Comparison of ENCODE assay signal across 10 mouse cellular contexts in genomic region chr19:24163974-24164373, GRCm38 (mm10).
DNase-seq lines count a peak whose midpoint lies in the region; ATAC-seq lines count a peak whose summit lies in the region.
"Had no signal": no experiment of that assay in that cellular context is flagged by ENCODE, and none has a peak within 500 bp of the region (broad histone marks: within the 10 kb centered on the region; RNA-seq: fewer than 3 reads in every experiment).

No protein-coding gene starts in this region.

- H3K27ac ChIP-seq in heart, embryonic 16.5 days (ENCODE audit: low read length) = peak overlapping the region; percentile 61
- H3K27ac ChIP-seq in embryonic facial prominence, embryonic 11.5 days (replicated peaks; ENCODE audit: low read depth, low read length) = peak overlapping the region; percentile 35
- peak overlapping the region; percentile 75 for H3K27ac ChIP-seq in macrophage

- H3K36me3 ChIP-seq in heart, embryonic 16.5 days (ENCODE audit: control insufficient read depth, insufficient read depth) = no peaks in the 10 kb centered on the region
- H3K36me3 ChIP-seq in embryonic facial prominence, embryonic 11.5 days (replicated peaks; ENCODE audit: control insufficient read depth, insufficient read depth, low read depth, low read length) = no peaks in the 10 kb centered on the region
- H3K36me3 ChIP-seq in macrophage (ENCODE audit: inconsistent target) = no peaks in the 10 kb centered on the region
- H3K36me3 ChIP-seq: G1E had no signal

- DNase-seq in heart, postnatal 25 days (ENCODE audit: low spot score) = no peak
- DNase-seq in 416B (ENCODE audit: low read depth) = peak; percentile 63
- DNase-seq in embryonic facial prominence, embryonic 11.5 days (ENCODE audit: low spot score) = peak; percentile 17
- no peak for DNase-seq in cerebellum, adult 9-10 months
- DNase-seq in spleen, postnatal 14 days (ENCODE audit: low spot score in 2 of 2) = no peak
- DNase-seq in adrenal gland, adult 8-10 months = no peak
- DNase-seq: kidney, postnatal 36 days had no signal

- peak overlapping the region; percentile 14; the same call in 1 of the 2 replicates for H3K4me2 ChIP-seq in heart, embryonic 16.5 days (ENCODE audit: low read depth, low read length)
- no peak overlapping the region for H3K4me2 ChIP-seq in embryonic facial prominence, embryonic 11.5 days (ENCODE audit: low read depth, low read length)

- no peak overlapping the region for H3K4me3 ChIP-seq in heart, embryonic 16.5 days (ENCODE audit: low read length)
- no peak overlapping the region for H3K4me3 ChIP-seq in embryonic facial prominence, embryonic 11.5 days (ENCODE audit: low read depth, low read length)
- peak overlapping the region; percentile 12; the same call in 1 of the 2 replicates for H3K4me3 ChIP-seq in macrophage (ENCODE audit: inconsistent target)

- no peak overlapping the region for H3K9ac ChIP-seq in heart, embryonic 16.5 days (ENCODE audit: low read length)
- H3K9ac ChIP-seq in embryonic facial prominence, embryonic 11.5 days (replicated peaks; ENCODE audit: low read length) = no peak overlapping the region

- no peak for ATAC-seq in heart, embryonic 16.5 days (replicated peaks; ENCODE audit: extremely low read depth, insufficient read depth, low FRiP score)
- ATAC-seq in embryonic facial prominence, embryonic 11.5 days (replicated peaks; ENCODE audit: insufficient number of reproducible peaks, low FRiP score, low TSS enrichment, low read depth) = no peak

- H3K27me3 ChIP-seq in heart, embryonic 16.5 days (ENCODE audit: control insufficient read depth, insufficient read depth, low read length) = no peaks in the 10 kb centered on the region
- H3K27me3 ChIP-seq in embryonic facial prominence, embryonic 11.5 days (ENCODE audit: control insufficient read depth, insufficient read depth, low read length) = no peaks in the 10 kb centered on the region

- H3K4me1 ChIP-seq in heart, embryonic 16.5 days (ENCODE audit: control insufficient read depth, insufficient read depth, low read length) = peaks cover 53% of the 10 kb centered on the region
- H3K4me1 ChIP-seq in embryonic facial prominence, embryonic 11.5 days (ENCODE audit: control insufficient read depth, insufficient read depth, low read length) = no peaks in the 10 kb centered on the region

- H3K9me3 ChIP-seq in heart, embryonic 16.5 days (replicated peaks; ENCODE audit: control insufficient read depth, low read length) = no peaks in the 10 kb centered on the region
- H3K9me3 ChIP-seq in embryonic facial prominence, embryonic 11.5 days (replicated peaks; ENCODE audit: control insufficient read depth, low read length) = no peaks in the 10 kb centered on the region
- H3K9me3 ChIP-seq: G1E had no signal

- H3K79me2 ChIP-seq in macrophage (ENCODE audit: inconsistent target) = no peaks in the 10 kb centered on the region; the same call in 1 of the 2 replicates

- intact Hi-C loops in heart, postnatal 25 days (cut with DNase I) = no loop called here

- 25% methylated on average over 4 of the region's 4 CpGs for WGBS in heart, embryonic 16.5 days
- 37% methylated on average over 4 of the region's 4 CpGs for WGBS in embryonic facial prominence, embryonic 11.5 days
- WGBS in macrophage (ENCODE audit: missing documents) = 0% methylated on average over 4 of the region's 4 CpGs

Comparison
In these comparisons a context has a peak if more than half of its experiments do, and no peak if none do; other contexts are left out.
1. DNase-seq: peak in 416B (single experiment) and embryonic facial prominence, embryonic 11.5 days (single experiment); none in heart, postnatal 25 days (single experiment), cerebellum, adult 9-10 months (single experiment), spleen, postnatal 14 days (0 of 2) and adrenal gland, adult 8-10 months (single experiment).
2. Peak in every context shown above with its lines, with median percentiles within 50 percentile points of each other: H3K27ac ChIP-seq.